Mouse (Mus musculus): Measurements from ENCODE around the gene Ip6k2.

GRCm38 (mm10) chr9:108796351-108796981 is 12.9 kb downstream of the Ip6k2 start:
- TF ChIP-seq CTCF (IDR thresholded peaks at IDR 0.05; ENCODE audit: borderline replicate concordance, insufficient read depth, low read length) (no peak), POLR2A (IDR thresholded peaks at IDR 0.05; ENCODE audit: low read depth, low read length) (no peak)

Measured in embryonic fibroblast, embryonic 13.5 days (primary cell).